Mouse (Mus musculus) brain, adult 2 months (tissue): ENCODE measurements around the gene Tcea2.

Source experiments
- DNase-seq: peaks from one replicate; pipeline ENCODE4 v3.0.0; 2011; ENCODE audit warnings: low read depth, low spot score

Gene Tcea2

GRCm38 (mm10) chr2:181674934-181675333, 5.2 kb upstream of the Tcea2 start:
- DNase-seq, result no peak

GRCm38 (mm10) chr2:181675454-181675853, 4.7 kb upstream of the Tcea2 start:
- peak; percentile 60 for DNase-seq

- DNase-seq, result no peak
Observed at GRCm38 (mm10) chr2:181676424-181676823, 3.7 kb upstream of the Tcea2 start.

- peak; percentile 44 for DNase-seq
Observed at GRCm38 (mm10) chr2:181677096-181677754, 2.9 kb upstream of the Tcea2 start.

- DNase-seq, result no peak
Observed at GRCm38 (mm10) chr2:181677755-181678098, 2.4 kb upstream of the Tcea2 start.

- DNase-seq, result peak; percentile 95
Observed at GRCm38 (mm10) chr2:181678780-181679179, 1.3 kb upstream of the Tcea2 start.

GRCm38 (mm10) chr2:181680716-181681117, 607 bp downstream of the Tcea2 start:
- peak; percentile 81 for DNase-seq

- no peak for DNase-seq
Observed at GRCm38 (mm10) chr2:181681978-181682377, 1.9 kb downstream of the Tcea2 start.

- no peak for DNase-seq
Observed at GRCm38 (mm10) chr2:181683381-181683780, 3.3 kb downstream of the Tcea2 start.

GRCm38 (mm10) chr2:181684713-181685112, 4.6 kb downstream of the Tcea2 start:
- no peak for DNase-seq

GRCm38 (mm10) chr2:181685686-181686085, 5.6 kb downstream of the Tcea2 start:
- DNase-seq, result no peak

GRCm38 (mm10) chr2:181687586-181687985, 7.5 kb downstream of the Tcea2 start:
- DNase-seq, result no peak

GRCm38 (mm10) chr2:181689466-181690160, 9.5 kb downstream of the Tcea2 start:
- no peak for DNase-seq

- DNase-seq, result no peak
Observed at GRCm38 (mm10) chr2:181691083-181691482, 11.0 kb downstream of the Tcea2 start.

- DNase-seq, result no peak
Observed at GRCm38 (mm10) chr2:181691571-181691970, 11.5 kb downstream of the Tcea2 start.

GRCm38 (mm10) chr2:181692304-181692703, 12.2 kb downstream of the Tcea2 start:
- no peak for DNase-seq

GRCm38 (mm10) chr2:181693339-181694280, 13.5 kb downstream of the Tcea2 start, which contains the start of gene Rgs19:
TSS of gene Rgs19 (minus strand) at chr2:181693977.
- peak; percentile 89 for DNase-seq

- DNase-seq, result no peak
Observed at GRCm38 (mm10) chr2:181694581-181694980, 14.5 kb downstream of the Tcea2 start.

GRCm38 (mm10) chr2:181695776-181696175, 15.7 kb downstream of the Tcea2 start:
- no peak for DNase-seq

- DNase-seq, result no peak
Observed at GRCm38 (mm10) chr2:181696801-181697420, 16.8 kb downstream of the Tcea2 start.

GRCm38 (mm10) chr2:181698241-181698640, 18.1 kb downstream of the Tcea2 start, which contains the start of gene Lkaaear1:
TSS of gene Lkaaear1 (minus strand) at chr2:181698442.
- no peak for DNase-seq

GRCm38 (mm10) chr2:181706668-181707067, 26.6 kb downstream of the Tcea2 start:
- DNase-seq, result peak; percentile 63
